In the genomic region with DNA sequence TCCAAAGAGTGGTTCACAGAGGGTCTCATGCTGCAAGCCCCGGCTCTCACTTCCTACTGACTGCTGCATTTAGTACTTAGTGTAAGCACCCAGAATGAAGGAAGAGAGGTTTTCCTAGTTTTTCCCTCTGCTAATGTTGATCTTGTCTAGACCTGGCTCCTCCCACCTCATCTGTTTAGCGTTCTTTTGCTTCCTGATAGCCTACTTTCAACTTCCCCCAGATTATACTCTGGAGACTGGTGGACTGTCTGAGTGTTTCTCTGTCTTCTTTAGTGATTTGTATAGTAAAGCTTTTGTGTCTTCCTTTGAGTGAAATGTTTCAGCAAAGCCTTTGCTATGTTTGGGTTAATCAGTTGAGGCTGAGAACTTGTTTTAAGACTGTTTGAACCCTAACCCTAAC, we compare ENCODE assay signal across 23 mouse cellular contexts. TPM values are rescaled to one million over a fixed set of nuclear protein-coding genes. Genes with fewer than 3 reads are reported as not detected.
DNase-seq lines count a peak whose midpoint lies in the region; ATAC-seq lines count a peak whose summit lies in the region.
"Had no signal": no experiment of that assay in that cellular context is flagged by ENCODE, and none has a peak within 500 bp of the region (broad histone marks: within the 10 kb centered on the region; RNA-seq: fewer than 3 reads in every experiment).

No protein-coding gene starts in this region.

- H3K27me3 ChIP-seq in limb, embryonic 10.5 days (ENCODE audit: low read depth, poor library complexity, severe bottlenecking), result no peaks in the 10 kb centered on the region
- H3K27me3 ChIP-seq: embryonic facial prominence, embryonic 12.5 days; embryonic facial prominence, embryonic 15.5 days; hindbrain, embryonic 12.5 days; hindbrain, embryonic 15.5 days had no signal

- no peak overlapping the region for H3K4me3 ChIP-seq in limb, embryonic 10.5 days
- H3K4me3 ChIP-seq: embryonic facial prominence, embryonic 12.5 days; embryonic facial prominence, embryonic 15.5 days; gastrocnemius, adult 2 months; hindbrain, embryonic 12.5 days; hindbrain, embryonic 15.5 days had no signal

- no peaks in the 10 kb centered on the region for H3K4me1 ChIP-seq in limb, embryonic 10.5 days
- H3K4me1 ChIP-seq: embryonic facial prominence, embryonic 12.5 days; embryonic facial prominence, embryonic 15.5 days; hindbrain, embryonic 12.5 days; hindbrain, embryonic 15.5 days had no signal

- H3K27ac ChIP-seq in limb, embryonic 10.5 days, result no peak overlapping the region
- H3K27ac ChIP-seq: embryonic facial prominence, embryonic 12.5 days; embryonic facial prominence, embryonic 15.5 days; gastrocnemius, adult 2 months; hindbrain, embryonic 12.5 days; hindbrain, embryonic 15.5 days had no signal

- WGBS in limb, embryonic 10.5 days, result 66% methylated on average over 2 of the region's 2 CpGs

- H3K36me3 ChIP-seq in limb, embryonic 10.5 days, result no peaks in the 10 kb centered on the region
- H3K36me3 ChIP-seq: embryonic facial prominence, embryonic 12.5 days; embryonic facial prominence, embryonic 15.5 days; hindbrain, embryonic 12.5 days; hindbrain, embryonic 15.5 days had no signal

- peak; percentile 61 for ATAC-seq in granulocyte monocyte progenitor cell, adult 5-6 weeks (replicated peaks; ENCODE audit: poor library complexity, severe bottlenecking)
- ATAC-seq in megakaryocyte progenitor cell, adult 5-6 weeks (replicated peaks; ENCODE audit: poor library complexity), result peak; percentile 42; the same call in 1 of the 2 replicates
- ATAC-seq: activated CD4-positive, CD25-positive, alpha-beta regulatory T cell, adult 4 months; CD4-positive, CD25-positive, alpha-beta regulatory T cell, adult 4 months; forebrain, embryonic 14.5 days; forebrain, postnatal 0 days had no signal

- H3K9me3 ChIP-seq in limb, embryonic 10.5 days (replicated peaks), result no peaks in the 10 kb centered on the region
- H3K9me3 ChIP-seq: embryonic facial prominence, embryonic 12.5 days; embryonic facial prominence, embryonic 15.5 days; hindbrain, embryonic 12.5 days; hindbrain, embryonic 15.5 days had no signal

- peak; percentile 3 for DNase-seq in lung, postnatal 36 days
- no peak for DNase-seq in lung, postnatal 4 days
- DNase-seq in limb, embryonic 10.5 days (ENCODE audit: low spot score), result no peak
- no peak for DNase-seq in heart, adult 9 months (ENCODE audit: low spot score in 2 of 2)
- DNase-seq in cerebellum, adult 9-10 months, result no peak
- DNase-seq: adrenal gland, adult 2 months; adrenal gland, postnatal 14 days; cerebellum, adult 18-20 months; cerebellum, adult 9-11 months; cerebellum, postnatal 25 days; forebrain, postnatal 0 days; gastrocnemius, adult 2 months; gastrocnemius, postnatal 14 days; heart, adult 18-20 months had no signal

RNA-seq across cellular contexts. Expression of a gene that starts 40.0 kb away (rescaled TPM):
- 15.1 and 18.5 TPM in 2 replicates for total RNA-seq in granulocyte monocyte progenitor cell, adult 5-6 weeks (2014; fragmentation: Nextera tagmentation)
- total RNA-seq in granulocyte monocyte progenitor cell, adult 5-6 weeks (2017), result 9.8 and 10.0 TPM in 2 replicates
- total RNA-seq in megakaryocyte progenitor cell, adult 5-6 weeks (2015), result 20.7 and 25.9 TPM in 2 replicates
- 8.1 and 8.9 TPM in 2 replicates for total RNA-seq in megakaryocyte progenitor cell, adult 5-6 weeks (2017)
- 0.94 and 0.96 TPM in 2 replicates for polyA plus RNA-seq in limb, embryonic 10.5 days (2016; fragmentation: Nextera tagmentation; extraction: Ambion mirVana)
